Mouse (Mus musculus): Measurements from ENCODE around the gene Ncln.
"Not testable (repeated sequence)": the region's sequence is repeated elsewhere in the genome, so short reads cannot be mapped to it uniquely, and the experiment has no call there.

Ncln gene

DNA sequence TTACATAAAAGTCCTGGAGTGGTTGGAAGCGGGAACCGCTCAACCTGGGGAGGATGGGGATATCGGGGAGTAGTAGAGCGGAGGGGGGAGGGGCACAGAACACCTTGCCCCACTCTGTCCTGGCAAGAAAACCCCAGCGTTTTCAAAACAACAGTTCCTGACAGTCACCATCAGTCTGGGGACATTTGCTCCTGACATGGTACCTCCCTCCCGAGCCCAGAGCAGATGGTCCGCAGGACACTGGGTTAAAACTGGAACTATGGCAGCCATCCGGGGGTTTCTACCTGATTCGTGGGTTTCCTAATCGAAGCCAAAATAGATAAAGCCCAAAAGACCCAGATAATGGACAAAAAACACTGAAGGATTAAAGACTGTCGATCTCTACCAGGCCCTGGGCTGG lies 35.2 kb downstream of the Ncln start:
- no peak for DNase-seq

DNA sequence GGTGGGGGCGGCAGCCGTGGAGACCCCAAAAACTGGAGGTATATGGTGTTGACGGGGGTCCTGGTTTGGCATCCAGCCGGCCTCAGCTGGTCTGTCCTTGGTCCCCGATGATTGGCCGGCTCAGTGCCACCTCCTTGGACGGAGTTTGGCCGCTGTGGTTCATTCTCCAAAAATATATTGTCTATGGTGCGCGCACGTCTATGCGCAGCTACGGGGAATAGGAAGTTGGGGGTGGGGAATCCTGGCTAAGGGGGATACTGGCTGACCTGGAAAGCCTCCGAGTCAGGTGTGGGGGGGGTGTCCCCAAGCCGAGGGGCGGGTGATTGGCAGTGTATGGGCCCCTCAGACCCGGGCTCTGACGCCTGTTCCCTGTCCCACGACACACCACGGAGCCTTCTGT lies 35.7 kb downstream of the Ncln start:
- no peak for DNase-seq

DNA sequence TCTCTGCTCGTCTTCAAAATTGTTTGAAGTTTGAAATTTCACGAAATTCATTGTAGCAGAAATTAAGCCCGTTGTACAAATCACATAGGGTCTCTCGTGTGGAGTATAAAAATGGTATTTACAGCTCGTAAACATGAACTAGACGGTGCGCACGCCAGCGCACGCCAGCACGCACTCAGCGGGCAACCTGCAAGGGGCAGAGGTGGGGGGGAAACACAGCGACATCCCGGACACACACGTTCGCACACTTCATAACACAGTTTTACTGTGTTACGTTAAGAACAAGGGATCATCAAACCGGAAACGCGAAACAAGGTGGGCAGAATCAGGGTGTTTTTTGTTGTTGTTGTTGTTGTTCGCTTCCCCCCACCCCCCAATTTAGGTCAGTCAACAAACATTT lies 36.8 kb downstream of the Ncln start:
- DNase-seq: no peak

DNA sequence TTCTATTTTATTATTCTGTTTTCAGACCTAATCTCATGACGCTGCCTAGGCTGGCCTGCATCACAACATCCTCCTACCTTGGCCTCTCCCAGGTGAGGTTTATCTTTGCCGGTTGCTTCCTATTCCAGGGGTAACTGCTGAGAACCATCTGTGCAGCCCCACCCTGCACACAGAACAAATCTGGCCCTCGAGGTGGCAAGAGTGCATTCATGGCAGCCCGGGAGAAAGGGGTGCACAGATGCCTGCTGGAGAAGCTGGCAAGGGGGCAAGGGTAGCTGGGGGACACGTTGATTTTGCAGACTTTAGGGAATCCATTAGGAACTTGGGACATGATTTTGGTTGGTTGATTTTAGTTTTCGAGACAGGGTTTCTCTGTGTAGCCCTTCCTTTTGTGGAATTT lies 37.9 kb downstream of the Ncln start:
- no peak for DNase-seq

DNA sequence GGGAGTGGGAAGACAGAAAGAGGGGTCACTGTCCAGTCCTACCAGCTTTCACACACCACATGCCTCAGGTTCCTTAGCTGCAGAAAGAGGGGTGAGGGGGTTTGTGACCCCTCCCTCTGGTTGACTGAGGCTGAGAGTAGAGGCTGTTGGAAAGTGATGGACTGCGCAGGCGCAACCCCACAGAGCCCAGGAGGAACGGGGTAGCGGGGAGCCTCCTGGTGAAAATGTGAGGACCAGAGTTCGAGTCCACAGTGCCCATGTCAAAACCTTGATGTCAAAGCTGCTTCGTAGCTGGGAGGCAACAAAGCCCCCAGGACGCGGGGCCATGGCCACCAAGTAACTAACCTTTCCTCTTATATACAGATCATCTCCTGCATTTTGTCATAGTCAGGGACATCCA lies 38.6 kb downstream of the Ncln start:
- DNase-seq: no peak

DNA sequence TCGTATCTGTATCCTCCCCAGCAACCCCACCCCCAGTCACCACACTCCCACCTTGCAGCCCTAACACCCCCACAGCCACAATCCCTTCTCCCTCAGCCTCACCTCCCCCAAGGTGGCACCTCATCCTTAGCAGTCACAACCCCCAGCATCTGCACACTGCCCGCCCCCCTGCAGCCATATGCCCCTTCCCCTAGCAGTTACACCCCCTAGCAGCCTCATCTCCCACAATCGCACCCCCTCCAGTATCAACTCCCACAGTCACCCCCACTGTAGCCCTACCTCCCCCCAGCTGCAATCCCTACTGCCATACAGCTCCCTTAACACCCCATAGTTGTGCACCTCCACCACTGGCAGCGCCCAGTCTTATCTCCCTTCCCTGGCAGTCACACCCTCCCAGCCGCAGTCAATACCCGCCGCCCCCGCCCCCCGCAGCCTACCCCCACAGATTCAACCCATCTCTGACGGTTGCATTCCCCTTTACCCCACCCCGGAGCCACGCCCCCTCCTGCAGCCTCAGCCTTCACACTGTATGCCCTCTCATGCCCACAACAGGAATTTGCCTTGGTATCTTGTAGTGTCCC lies 39.1 kb downstream of the Ncln start:
- no peak for DNase-seq

DNA sequence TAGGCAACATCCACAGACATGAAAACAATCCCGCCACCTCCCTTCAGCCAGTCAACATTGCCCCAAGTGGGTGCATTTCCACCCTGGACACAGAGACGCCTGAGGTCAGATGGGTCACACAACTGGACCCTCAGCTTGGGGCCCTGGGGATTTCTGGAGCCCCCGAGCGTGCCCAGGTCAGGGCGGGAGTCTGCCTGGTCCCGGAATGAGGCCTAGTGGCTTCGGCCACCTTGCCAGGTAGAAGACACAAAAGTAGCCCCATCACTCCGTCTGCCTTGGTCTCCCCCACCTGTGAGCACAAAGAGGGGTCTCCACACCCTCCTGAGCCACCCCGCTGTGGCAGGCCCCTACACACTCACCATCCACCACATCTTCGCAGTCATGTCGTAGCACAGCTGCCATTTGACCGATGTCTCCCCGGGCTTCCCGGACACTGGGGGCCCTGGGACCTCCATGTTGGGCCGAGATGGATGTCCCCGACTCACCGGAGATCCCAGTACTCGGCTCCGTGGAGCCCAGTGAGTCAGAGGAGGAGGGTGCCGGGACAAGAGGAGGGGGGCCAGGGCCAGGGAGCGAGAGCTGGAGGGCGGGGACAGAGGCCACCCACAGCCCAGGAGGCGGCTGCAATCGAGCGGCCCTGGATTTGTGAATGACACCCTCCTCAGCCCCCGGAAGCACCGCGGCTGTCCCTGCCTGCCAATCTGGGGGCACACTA lies 40.9 kb downstream of the Ncln start, which contains the start of gene Nfic:
TSS of gene Nfic (minus strand) at position 455 of the 715 bp plus-strand sequence.
- DNase-seq: no peak

DNA sequence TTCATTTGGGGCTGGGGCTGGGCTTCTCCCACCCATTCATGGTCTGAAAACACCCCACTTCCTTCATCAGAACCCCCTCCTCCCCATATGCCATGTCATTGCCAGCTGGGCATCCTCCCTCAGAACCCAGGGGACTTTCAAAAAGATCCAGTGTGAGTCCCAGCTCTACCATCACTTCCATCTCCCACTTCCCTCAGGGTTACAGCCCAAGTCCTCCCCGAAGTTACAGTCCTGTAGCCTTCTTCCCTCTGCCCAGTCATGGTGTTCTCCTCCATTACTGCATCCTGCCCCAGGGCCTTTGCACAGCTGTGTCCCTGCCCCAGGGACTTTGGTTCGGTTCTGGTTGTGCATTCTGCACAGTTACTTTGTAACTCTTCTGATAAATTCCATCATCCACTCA lies 42.1 kb downstream of the Ncln start:
- DNase-seq: no peak

DNA sequence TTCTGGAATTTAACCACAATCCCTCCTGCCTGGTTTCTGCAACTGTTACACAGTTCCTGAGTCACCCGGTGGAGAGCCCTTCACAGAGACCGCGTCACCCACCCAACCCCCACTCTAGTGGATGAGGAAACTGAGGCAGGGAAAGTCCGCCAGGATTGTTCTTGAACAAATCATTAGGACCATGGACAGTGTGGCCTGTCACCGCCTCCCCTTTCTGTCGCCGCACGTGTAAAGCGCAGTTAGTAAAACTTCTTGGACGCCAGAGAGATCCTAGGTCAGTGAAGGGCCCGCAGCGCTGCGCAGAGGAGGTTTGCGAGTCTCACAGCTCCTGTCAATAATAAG lies 43.3 kb downstream of the Ncln start:
- no peak for DNase-seq

DNA sequence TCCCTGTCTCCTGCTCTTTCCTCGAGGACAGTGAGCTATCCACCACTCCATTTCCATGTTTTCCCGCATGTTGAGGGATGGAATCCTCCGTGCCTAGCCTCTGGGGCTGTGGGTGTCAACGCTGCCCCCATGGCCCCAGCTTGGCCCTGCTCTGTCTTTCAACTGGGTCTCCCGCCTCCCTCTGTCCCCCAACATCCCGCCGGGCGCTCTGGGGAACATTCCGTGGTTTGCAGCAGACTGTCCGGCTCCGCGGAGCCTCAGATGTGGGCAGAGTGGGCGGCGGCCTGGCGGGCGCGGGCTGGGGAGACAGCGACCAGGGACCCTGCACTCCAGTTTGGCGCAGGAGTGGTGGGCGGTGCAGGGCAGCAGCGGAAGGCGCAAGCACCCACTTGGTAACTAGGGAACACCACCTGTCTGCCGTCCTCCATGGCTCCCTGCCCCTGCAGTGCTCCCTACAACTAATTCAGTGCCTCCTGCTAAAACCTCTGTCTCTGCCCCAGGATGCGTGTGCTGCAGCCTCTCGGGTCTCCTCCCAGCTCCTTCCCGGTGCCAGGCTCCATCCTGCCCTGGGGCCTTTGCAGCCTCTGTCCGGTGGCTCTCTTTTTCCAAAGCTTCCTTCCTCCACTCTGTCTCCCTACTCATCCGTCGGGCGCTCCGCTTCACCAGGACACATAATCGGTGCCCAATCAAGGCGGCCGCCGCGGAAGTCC lies 43.8 kb downstream of the Ncln start:
- DNase-seq: no peak

DNA sequence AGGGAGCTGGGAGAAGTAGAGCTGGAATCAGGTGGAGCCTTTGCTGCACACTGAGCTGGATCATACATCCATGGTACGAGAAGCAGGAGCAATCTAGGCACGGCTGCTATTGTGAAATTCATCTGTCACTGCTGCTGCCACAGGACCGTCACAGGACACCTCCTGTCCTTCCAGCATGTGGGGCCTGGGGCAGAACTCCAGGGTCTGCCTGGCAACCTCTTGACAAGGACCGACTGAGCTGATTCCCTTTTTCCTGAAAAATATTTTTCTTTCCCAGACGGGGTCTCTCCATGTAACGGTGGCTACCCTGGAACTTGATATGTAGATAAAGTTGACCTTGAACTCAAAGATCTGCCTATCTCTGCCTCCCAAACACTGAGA lies 44.8 kb downstream of the Ncln start:
- DNase-seq: no peak

DNA sequence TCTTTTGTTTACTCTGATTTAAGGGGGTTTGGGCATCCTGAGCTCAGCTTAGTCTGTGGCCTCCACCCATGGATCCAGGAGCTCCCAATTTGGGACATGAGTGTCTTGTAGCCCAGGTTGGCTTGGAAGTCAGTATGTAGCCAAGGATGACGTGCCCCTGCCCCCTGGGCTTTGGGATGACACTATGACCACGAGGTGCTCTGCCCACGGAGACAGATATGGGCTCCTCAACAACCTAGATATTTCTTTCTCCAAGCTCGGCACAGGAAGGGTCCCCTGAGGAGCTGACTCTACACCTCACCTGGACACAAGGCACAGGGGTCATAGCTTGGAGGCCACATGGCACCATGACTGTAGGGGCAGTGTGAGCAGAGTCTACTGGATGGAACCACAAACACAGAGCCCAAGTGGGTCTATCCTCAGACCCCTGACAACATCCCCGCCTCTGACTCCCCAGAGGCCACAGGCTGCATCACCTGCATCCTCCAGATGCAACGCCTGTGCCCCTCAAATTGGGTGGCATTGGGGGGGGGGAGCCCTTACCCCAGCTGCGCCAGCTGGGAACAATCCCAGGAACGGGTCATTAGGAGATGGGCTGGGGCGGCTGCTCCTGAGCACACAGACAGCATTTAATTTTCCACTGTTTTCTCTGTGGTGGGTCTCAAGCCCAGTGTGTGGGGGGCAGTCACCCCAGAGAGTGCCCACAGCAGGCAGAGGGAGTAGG lies 45.4 kb downstream of the Ncln start:
- no peak for DNase-seq

DNA sequence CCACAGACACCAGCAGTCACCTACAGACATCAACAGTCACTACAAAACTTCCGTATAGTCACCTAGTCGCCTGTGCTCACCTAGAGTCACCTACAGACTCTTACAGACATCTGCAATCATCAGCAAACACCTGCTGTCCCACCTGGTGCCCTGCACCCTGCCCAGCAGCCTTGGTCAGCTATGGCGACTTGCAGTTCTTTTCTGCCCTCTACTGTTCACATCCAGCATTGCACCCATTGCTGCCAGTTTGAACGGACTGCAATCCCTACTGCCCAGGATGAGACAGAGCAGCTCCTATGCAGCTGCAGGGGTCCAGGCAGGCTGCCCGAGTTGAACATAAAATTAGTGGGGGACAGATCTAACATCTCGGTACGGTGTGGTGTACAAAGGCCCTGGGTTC lies 46.1 kb downstream of the Ncln start:
- peak; percentile 87 to 89 for DNase-seq

DNA sequence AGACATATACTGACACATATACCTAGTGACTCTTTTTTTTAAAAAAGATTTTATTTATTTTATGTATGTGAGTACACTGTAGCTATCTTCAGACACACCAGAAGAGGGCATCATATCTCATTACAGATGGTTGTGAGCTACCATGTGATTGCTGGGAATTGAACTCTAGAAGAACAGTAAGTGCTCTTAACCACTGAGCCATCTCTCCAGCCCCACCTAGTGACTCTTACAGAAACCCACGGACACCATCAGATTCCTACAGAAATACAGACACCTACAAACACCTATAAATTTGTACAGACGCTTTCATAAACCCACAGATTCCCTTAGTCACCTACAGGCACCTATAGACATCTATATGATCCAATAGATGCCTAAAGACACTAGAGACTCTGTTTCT lies 50.7 kb downstream of the Ncln start:
- not testable (repeated sequence) for DNase-seq

DNA sequence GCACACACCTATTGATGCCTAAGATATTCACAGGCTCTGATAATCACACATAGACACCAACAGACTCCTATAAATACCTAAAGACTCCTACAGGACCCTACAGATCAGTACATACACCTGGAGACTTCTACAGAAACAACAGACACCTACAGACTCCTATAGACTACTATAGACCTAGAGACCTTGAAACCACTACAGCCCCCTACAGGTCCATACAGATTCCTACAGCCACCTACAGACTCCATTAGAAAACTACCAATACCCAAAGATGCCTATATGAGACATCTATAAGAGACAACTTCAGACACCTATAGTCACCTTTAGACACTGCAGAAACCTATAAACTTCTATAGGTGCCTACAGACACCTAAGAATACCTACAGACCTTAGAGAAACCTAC lies 55.2 kb downstream of the Ncln start:
- no peak for DNase-seq

All from kidney, postnatal 4 days (tissue).